Mouse (Mus musculus): ENCODE measurements around the gene Olfr1199.

The Olfr1199 gene

GRCm38 (mm10) chr2:88760369-88760768 lies at the start of gene Olfr1199:
TSS of gene Olfr1199 (minus strand) at chr2:88760469.
- no peak for DNase-seq (ENCODE audit: low spot score)

GRCm38 (mm10) chr2:88792736-88793135 lies 32.5 kb upstream of the Olfr1199 start, which contains the start of gene Olfr1201:
TSS of gene Olfr1201 (plus strand) at chr2:88793036.
- no peak for DNase-seq (ENCODE audit: low spot score)

- no peak for DNase-seq (ENCODE audit: low spot score)
Observed at GRCm38 (mm10) chr2:88770388-88770787, 10.1 kb upstream of the Olfr1199 start, which contains the start of gene Olfr1200. TSS of gene Olfr1200 (minus strand) at chr2:88770488.

GRCm38 (mm10) chr2:88751270-88751669 lies 9.0 kb downstream of the Olfr1199 start, which contains the start of gene Olfr1198:
TSS of gene Olfr1198 (minus strand) at chr2:88751370.
- DNase-seq (ENCODE audit: low spot score): no peak

- DNase-seq (ENCODE audit: low spot score): no peak
Observed at GRCm38 (mm10) chr2:88743379-88743778, 16.9 kb downstream of the Olfr1199 start.

GRCm38 (mm10) chr2:88732266-88732665 lies 28.0 kb downstream of the Olfr1199 start, which contains the start of gene Olfr1197:
TSS of gene Olfr1197 (minus strand) at chr2:88732366.
- DNase-seq (ENCODE audit: low spot score): no peak

GRCm38 (mm10) chr2:88704497-88704896 lies 55.8 kb downstream of the Olfr1199 start, which contains the start of gene Olfr1196:
TSS of gene Olfr1196 (minus strand) at chr2:88704597.
- no peak for DNase-seq (ENCODE audit: low spot score)

Measured in layer of hippocampus, adult 11-12 months (tissue).